Mouse (Mus musculus) frontal cortex, adult 2 months (tissue): ENCODE measurements at regions not wholly inside any gene's neighbourhood (a gene's known extent, or its start where the extent isn't known, plus 50 kb on each side); places are given as distances from the start of the nearest gene placed in this dataset.
"Not testable (repeated sequence)": the region's sequence is repeated elsewhere in the genome, so short reads cannot be mapped to it uniquely, and the experiment has no call there.

ENCODE experiments used
- DNase-seq, 2 experiments: peaks; one replicate each; pipeline ENCODE4 v3.0.0; 2022; ENCODE audit warnings: low spot score in 1 of 2; ENCODE audit errors: extremely low spot score in 1 of 2

GRCm38 (mm10) chr15:24429154-24429553 is 984.4 kb downstream of the Basp1 start:
- DNase-seq = no peak

- no peak for DNase-seq
Observed at GRCm38 (mm10) chr15:24422333-24422942, 991.1 kb downstream of the Basp1 start.

GRCm38 (mm10) chr15:24419736-24420135 is 993.8 kb downstream of the Basp1 start:
- no peak for DNase-seq

GRCm38 (mm10) chr15:24419186-24419585 is 994.4 kb downstream of the Basp1 start:
- no peak for DNase-seq

GRCm38 (mm10) chr15:24407691-24408090 is 1005.9 kb downstream of the Basp1 start:
- DNase-seq = peak; percentile 25 to 90

GRCm38 (mm10) chr15:24405305-24405704 is 1008.3 kb downstream of the Basp1 start:
- DNase-seq = no peak

GRCm38 (mm10) chr15:24400088-24400487 is 1013.5 kb downstream of the Basp1 start:
- DNase-seq = no peak

- DNase-seq = no peak
Observed at GRCm38 (mm10) chr15:24358398-24358797, 1055.2 kb downstream of the Basp1 start.

GRCm38 (mm10) chr15:24348975-24349560 is 1064.5 kb downstream of the Basp1 start:
- no peak for DNase-seq

GRCm38 (mm10) chr15:24335876-24336275 is 1077.7 kb downstream of the Basp1 start:
- DNase-seq = not testable (repeated sequence)

GRCm38 (mm10) chr15:24303123-24303522 is 1110.4 kb downstream of the Basp1 start:
- DNase-seq = not testable (repeated sequence)

- DNase-seq = no peak
Observed at GRCm38 (mm10) chr15:24297236-24297635, 1116.3 kb downstream of the Basp1 start.

GRCm38 (mm10) chr15:24296798-24297197 is 1116.8 kb downstream of the Basp1 start:
- DNase-seq = no peak

GRCm38 (mm10) chr15:24275100-24275499 is 1138.5 kb downstream of the Basp1 start:
- DNase-seq = no peak

- no peak for DNase-seq
Observed at GRCm38 (mm10) chr15:24267360-24267759, 1146.2 kb downstream of the Basp1 start.
